Mouse (Mus musculus): ENCODE results near the gene Palm. TPM values are rescaled to one million over a fixed set of nuclear protein-coding genes. Genes with fewer than 3 reads are reported as not detected.
A peak's percentile ranks its signal among the peaks of the same experiment; 100 is the strongest.

The Palm gene
- polyA plus RNA-seq, 1 experiment from 2014 or later = 63.7 TPM

DNA sequence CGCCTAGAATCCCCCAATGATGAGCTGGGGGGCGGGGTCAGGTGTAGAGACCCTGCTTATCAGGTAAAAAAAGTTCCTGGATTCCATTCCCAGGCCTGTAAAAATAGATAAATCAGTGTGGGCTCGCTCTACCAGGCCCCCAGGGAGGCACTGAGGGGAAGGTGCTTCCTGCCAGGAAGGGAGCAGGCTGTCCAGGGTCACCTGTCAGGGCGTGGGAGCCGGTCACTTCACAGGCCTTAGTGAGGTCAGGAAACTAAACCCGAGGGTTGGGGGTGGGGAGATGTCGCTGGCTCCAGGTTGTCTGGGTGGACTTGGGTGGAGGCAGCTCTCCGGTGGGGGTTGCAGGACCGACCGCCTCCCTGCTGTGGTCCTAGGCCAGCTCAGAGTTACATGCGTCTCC, 12.3 kb downstream of the Palm start:
- Histone ChIP-seq H3K36me3 (peaks cover 8% of the 10 kb centered on the region), H3K27me3 (no peaks in the 10 kb centered on the region), H3K9me3 (no peaks in the 10 kb centered on the region), H3K9ac (no peak overlapping the region), H3K4me1 (peaks cover 29% of the 10 kb centered on the region), H3K4me3 (no peak overlapping the region), H3K27ac (no peak overlapping the region), H3K4me2 (no peak overlapping the region)
- 41% methylated on average over 11 of the region's 11 CpGs for WGBS
- no peak for ATAC-seq (ENCODE audit: borderline replicate concordance, extremely low read depth, low FRiP score, low TSS enrichment)

DNA sequence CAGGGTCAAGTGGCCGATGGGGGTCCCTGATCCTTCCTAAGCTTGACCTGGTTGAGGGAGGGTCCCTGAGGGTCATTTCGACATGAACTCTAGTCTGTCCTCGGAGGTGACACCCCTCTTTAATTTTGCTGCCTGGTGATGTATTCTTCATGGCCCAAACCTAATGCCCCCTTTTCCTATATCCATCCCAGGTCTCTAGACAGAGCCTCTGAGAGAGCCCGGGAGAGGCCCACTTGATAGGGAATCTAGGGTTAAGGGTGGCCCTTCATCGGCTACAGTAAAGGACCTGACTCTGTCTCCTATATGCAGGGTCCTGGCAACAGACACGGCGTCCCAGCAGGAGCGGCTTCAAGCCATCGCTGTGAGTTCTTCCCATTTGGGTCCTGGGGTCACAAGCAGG, 13.0 kb downstream of the Palm start:
- Histone ChIP-seq H3K9me3 (no peaks in the 10 kb centered on the region), H3K36me3 (peaks cover 13% of the 10 kb centered on the region), H3K27me3 (no peaks in the 10 kb centered on the region), H3K27ac (no peak overlapping the region), H3K4me1 (peaks cover 29% of the 10 kb centered on the region), H3K4me3 (no peak overlapping the region), H3K9ac (no peak overlapping the region), H3K4me2 (no peak overlapping the region)
- ATAC-seq (ENCODE audit: borderline replicate concordance, extremely low read depth, low FRiP score, low TSS enrichment) = no peak
- 86% methylated on average over 9 of the region's 9 CpGs for WGBS

DNA sequence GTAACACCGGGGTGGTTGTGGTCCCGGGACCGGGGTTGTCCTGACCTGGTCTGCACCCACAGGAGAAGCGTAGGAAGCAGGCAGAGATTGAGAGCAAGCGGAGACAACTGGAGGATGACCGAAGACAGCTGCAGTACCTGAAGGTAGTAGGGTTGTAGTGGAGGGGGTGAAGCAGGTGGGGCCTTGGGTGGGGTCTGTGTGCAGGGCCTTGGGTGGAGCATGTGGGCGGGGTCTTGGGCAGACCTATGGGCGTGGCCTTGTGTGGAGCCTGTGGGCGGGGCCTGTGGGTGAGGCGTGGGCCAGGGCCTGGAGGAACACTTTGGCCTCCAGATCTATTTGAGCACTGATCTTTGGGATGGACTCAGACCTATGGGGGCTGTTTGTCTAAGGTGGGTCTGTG, 13.6 kb downstream of the Palm start:
- H3K4me2 ChIP-seq = no peak overlapping the region
- peaks cover 27% of the 10 kb centered on the region for H3K4me1 ChIP-seq

DNA sequence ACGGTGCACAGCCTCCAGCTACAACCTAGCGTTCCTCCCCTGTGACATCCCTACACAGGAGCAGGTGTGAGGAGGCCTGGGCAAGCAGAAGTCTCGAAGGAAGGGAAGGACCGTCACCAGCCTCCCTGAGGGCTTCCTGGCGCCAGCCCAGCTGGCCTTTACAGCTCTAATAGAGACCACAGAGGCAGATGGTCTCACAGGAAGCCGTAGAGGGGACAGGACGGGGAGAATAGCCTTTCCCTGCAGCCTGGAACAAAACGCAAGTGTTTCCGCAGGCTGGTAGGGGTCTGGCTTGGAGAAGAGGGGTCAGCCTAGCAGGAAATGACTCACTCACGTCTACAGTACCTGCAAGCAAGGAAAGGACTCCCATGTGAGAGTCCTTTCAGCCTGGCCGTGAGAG, 14.5 kb downstream of the Palm start:
- Histone ChIP-seq H3K9me3 (no peaks in the 10 kb centered on the region), H3K27me3 (no peaks in the 10 kb centered on the region), H3K4me1 (peaks cover 19% of the 10 kb centered on the region), H3K9ac (0 out of 2 replicates have a peak overlapping the region, but pooled peaks have one; percentile 0), H3K36me3 (peaks cover 16% of the 10 kb centered on the region), H3K27ac (peak overlapping the region; percentile 78), H3K4me3 (no peak overlapping the region), H3K4me2 (no peak overlapping the region)
- 73% methylated on average over 11 of the region's 11 CpGs for WGBS
- ATAC-seq (ENCODE audit: borderline replicate concordance, extremely low read depth, low FRiP score, low TSS enrichment) = no peak

More for the DNA sequence above, 13.6 kb downstream of the Palm start:
- no peak overlapping the region for H3K4me3 ChIP-seq
- WGBS = 72% methylated on average over 10 of the region's 10 CpGs
- no peaks in the 10 kb centered on the region for H3K9me3 ChIP-seq
- no peaks in the 10 kb centered on the region for H3K27me3 ChIP-seq
- peaks cover 16% of the 10 kb centered on the region for H3K36me3 ChIP-seq
- no peak overlapping the region for H3K27ac ChIP-seq
- ATAC-seq (ENCODE audit: borderline replicate concordance, extremely low read depth, low FRiP score, low TSS enrichment) = no peak
- H3K9ac ChIP-seq = no peak overlapping the region

DNA sequence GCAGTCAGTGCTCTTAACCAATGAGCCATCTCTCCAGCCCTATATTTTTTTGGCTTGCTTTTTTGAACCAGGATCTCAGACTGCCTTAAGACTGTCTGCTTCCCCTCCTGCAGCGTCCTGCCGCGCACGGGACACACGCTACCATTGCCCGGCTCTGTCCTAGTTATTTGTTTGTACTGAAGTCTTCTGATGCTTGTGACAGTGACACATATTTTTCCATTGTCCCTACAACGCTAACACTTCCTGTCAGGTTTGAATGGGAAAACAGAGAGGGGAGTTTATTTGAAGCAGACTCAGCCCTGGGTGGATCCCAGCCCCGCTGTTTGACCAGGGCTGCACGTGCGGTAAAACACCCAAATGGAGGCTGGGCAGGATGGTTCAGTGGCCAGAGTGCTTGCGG, 15.4 kb downstream of the Palm start:
- Histone ChIP-seq H3K9me3 (no peaks in the 10 kb centered on the region), H3K36me3 (peaks cover 16% of the 10 kb centered on the region), H3K4me3 (no peak overlapping the region), H3K4me1 (peaks cover 10% of the 10 kb centered on the region), H3K27ac (peak overlapping the region; percentile 78), H3K9ac (no peak overlapping the region), H3K27me3 (no peaks in the 10 kb centered on the region), H3K4me2 (no peak overlapping the region)
- ATAC-seq (ENCODE audit: borderline replicate concordance, extremely low read depth, low FRiP score, low TSS enrichment) = no peak
- 78% methylated on average over 11 of the region's 11 CpGs for WGBS

DNA sequence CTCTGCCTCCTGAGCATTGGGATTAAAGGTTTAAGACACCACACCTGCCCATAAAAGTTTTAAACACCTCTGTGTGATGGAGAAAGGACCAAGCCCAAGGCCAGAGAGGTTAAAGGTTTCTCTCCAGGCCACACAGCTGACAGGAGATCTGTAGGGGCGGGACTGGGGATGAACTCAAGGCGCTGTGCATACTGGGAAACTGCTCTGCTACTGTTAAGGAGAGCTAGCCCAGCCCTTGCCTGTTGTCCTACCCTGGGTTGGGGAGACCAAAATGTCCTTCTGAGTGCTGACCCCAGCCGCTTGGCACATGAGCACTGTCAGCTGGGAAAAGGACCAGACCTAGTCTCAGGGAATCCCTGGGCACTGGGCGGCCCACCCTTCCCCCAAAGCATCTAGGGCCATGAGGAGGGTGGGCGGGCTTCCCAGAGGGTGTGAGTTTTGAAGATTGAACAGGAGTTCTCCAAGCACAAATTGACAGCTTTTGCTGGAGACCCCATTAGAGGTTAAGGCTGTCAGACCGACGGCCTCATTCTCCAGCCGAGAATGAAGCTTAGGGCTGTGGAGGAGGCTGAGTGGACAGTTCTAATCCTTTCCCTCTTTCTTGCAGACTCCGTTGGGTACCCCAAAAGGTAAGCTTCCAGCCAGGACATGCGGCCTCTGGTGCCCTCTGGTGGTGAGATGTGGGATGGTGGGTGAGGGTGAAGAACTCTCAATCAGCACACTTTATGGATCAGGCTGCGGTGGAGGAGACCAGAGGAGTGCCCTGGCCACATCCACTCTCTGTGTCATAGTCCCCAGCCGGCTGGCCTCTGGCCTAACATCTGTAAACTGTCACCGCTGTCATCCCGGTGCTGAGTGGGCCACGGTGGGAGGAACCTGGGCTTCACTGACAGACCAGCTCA, 18.6 kb downstream of the Palm start:
- Histone ChIP-seq H3K4me2 (no peak overlapping the region), H3K27ac (no peak overlapping the region), H3K4me3 (no peak overlapping the region), H3K36me3 (peaks cover 21% of the 10 kb centered on the region), H3K9ac (no peak overlapping the region), H3K4me1 (0 out of 2 replicates have a peak, but pooled peaks cover 4% of the 10 kb centered on the region), H3K27me3 (no peaks in the 10 kb centered on the region), H3K9me3 (no peaks in the 10 kb centered on the region)
- 30% methylated on average over 15 of the region's 15 CpGs for WGBS
- peak; percentile 36; the same call in 1 of the 2 replicates for ATAC-seq (ENCODE audit: borderline replicate concordance, extremely low read depth, low FRiP score, low TSS enrichment)

DNA sequence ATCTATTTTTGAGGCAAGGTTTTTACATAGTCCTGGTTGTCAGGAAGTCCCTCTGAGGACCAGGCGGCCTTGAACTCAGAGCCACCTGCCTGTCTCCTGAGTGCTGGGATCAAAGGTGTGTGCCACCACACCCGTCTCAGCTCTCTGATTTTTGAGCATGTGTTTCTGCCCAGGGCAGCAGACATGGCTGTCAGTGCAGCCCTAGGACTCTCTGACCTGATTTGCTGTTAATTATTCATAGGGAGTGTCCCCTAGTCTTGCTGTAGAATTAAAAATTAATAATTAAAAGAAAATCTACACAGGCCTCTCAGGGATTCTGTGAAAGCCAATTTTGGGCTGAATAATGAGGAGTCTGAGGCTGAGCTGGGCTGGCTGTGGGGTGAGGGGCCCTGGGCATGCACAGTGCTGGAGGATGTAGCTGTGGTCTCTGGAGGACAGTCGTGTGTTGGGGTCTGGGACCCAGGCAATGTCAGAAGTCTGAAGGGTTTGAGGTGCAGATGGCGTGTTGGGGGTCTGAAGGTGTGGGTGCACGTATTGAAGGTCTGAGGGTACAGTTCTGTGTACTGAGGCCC, 21.0 kb downstream of the Palm start:
- H3K4me2 ChIP-seq = no peak overlapping the region
- H3K27ac ChIP-seq = no peak overlapping the region
- 0 out of 2 replicates have a peak, but pooled peaks cover 3% of the 10 kb centered on the region for H3K4me1 ChIP-seq
- ATAC-seq (ENCODE audit: borderline replicate concordance, extremely low read depth, low FRiP score, low TSS enrichment) = no peak
- no peaks in the 10 kb centered on the region for H3K9me3 ChIP-seq
- H3K9ac ChIP-seq = no peak overlapping the region
- 79% methylated on average over 5 of the region's 5 CpGs for WGBS
- no peaks in the 10 kb centered on the region for H3K27me3 ChIP-seq
- no peak overlapping the region for H3K4me3 ChIP-seq
- H3K36me3 ChIP-seq = peaks cover 24% of the 10 kb centered on the region

DNA sequence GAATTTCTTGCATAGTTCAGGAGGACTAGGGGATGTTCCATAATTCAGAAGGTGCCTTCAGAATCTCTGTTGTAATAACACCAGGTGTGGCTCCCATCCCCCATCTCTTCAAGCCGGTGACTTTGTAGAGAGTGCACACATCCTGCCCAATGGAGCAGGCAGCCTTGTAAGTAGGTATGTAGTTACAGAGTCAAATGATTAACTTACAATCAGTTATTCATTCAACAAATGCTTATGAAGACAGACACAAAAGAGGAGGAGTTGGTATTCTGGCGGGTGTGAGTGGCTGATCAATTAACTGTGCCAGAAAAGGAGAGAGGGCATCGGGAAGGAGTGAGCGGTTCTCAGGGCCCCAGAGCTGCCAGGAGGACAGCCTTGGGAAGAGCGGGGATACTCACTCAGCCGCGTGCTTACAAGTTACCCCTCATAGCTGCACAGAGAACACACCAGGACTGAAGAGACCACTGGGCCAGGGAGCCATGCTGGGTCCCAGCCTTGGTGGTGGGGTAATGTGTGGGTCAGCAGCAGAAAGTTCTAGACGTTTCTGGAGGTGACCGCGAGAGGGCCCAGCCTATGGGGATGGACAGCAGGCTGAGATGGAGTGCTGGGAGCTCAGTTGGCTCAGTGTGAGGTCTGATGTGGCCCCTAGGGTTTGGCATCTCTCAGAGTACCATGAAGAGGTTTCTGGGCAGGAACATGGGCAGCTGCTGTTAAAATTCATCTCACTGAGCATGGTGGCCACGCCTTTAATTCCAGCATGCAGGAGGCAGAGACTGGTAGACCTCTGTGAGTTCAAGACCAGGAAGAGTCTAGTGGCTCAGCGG, 22.5 kb downstream of the Palm start:
- 81% methylated on average over 12 of the region's 12 CpGs for WGBS
- no peak overlapping the region for H3K9ac ChIP-seq
- no peaks in the 10 kb centered on the region for H3K9me3 ChIP-seq
- no peak overlapping the region for H3K4me2 ChIP-seq
- H3K36me3 ChIP-seq = peaks cover 20% of the 10 kb centered on the region
- H3K4me1 ChIP-seq = 0 out of 2 replicates have a peak, but pooled peaks cover 8% of the 10 kb centered on the region
- no peak for ATAC-seq (ENCODE audit: borderline replicate concordance, extremely low read depth, low FRiP score, low TSS enrichment)
- H3K4me3 ChIP-seq = no peak overlapping the region
- no peak overlapping the region for H3K27ac ChIP-seq
- H3K27me3 ChIP-seq = no peaks in the 10 kb centered on the region

DNA sequence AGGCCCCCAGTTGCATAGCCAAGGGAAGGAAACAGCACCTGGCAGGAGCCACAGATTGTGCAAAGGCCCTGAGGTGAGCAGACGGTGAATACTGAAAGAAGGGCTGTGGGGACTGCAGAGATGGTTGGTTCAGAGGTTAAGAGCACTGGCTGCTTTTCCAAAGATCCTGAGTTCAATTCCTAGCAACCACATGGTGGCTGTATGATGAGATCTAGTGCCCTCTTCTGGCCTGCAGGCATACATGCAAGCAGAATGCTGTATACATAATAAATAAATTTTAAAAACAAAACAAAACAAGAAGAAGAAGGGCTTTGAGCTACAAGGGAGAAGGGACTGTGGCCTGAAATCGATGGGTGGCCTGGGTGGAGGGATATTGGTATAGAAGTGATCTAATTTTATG, 23.7 kb downstream of the Palm start:
- Histone ChIP-seq H3K27me3 (no peaks in the 10 kb centered on the region), H3K27ac (no peak overlapping the region), H3K36me3 (peaks cover 15% of the 10 kb centered on the region), H3K4me2 (no peak overlapping the region), H3K4me3 (no peak overlapping the region), H3K9me3 (no peaks in the 10 kb centered on the region), H3K9ac (no peak overlapping the region), H3K4me1 (peaks cover 11% of the 10 kb centered on the region)
- no peak for ATAC-seq (ENCODE audit: borderline replicate concordance, extremely low read depth, low FRiP score, low TSS enrichment)
- WGBS = 68% methylated on average over 2 of the region's 2 CpGs

DNA sequence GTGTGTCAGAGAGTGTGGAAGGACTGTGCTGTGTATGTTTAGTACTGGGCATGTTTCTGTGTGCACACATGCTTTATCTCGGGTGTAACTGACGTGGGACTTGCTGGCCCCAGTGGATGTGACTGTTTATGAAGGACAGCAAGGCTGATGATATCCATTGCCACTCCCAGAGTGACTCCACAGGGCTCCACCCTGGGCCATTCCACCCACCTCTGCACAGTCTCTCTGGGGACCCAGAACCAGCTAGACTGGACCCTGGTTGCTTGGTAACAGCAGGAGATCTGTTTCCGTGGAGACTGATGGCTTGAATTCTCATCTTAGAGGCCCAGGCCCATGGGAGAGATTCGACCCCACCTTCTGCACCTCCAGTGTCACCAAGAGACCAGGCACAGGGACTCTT, 24.9 kb downstream of the Palm start:
- H3K4me1 ChIP-seq = peaks cover 21% of the 10 kb centered on the region
- no peak for ATAC-seq (ENCODE audit: borderline replicate concordance, extremely low read depth, low FRiP score, low TSS enrichment)
- 60% methylated on average over 4 of the region's 4 CpGs for WGBS

DNA sequence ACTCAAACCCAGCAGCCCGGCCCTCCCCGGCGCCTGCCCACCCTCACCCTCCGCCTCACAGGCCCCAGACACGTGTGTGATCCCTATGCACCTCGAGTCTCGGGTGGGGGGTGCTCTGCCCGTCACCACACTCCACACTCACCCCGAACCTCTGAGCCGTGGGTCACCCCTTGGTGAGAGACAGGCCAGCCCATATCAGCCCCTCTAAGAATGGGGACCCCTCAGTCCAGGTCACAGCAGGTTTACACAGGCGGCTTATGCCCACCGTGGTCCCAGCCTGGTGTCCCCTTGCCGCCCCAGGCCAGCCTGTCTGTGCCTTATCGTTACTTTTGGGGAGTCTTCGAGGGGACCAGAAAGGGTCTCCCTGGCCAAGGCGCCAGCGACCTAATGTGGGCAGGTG, 26.2 kb downstream of the Palm start:
- Histone ChIP-seq H3K4me2 (no peak overlapping the region), H3K9ac (no peak overlapping the region), H3K36me3 (peaks cover 15% of the 10 kb centered on the region), H3K4me1 (peaks cover 21% of the 10 kb centered on the region), H3K4me3 (no peak overlapping the region), H3K27me3 (no peaks in the 10 kb centered on the region), H3K9me3 (no peaks in the 10 kb centered on the region), H3K27ac (no peak overlapping the region)
- 89% methylated on average over 17 of the region's 17 CpGs for WGBS
- no peak for ATAC-seq (ENCODE audit: borderline replicate concordance, extremely low read depth, low FRiP score, low TSS enrichment)

More for the DNA sequence above, 24.9 kb downstream of the Palm start:
- H3K9me3 ChIP-seq = no peaks in the 10 kb centered on the region
- no peak overlapping the region for H3K4me2 ChIP-seq
- H3K27ac ChIP-seq = no peak overlapping the region
- H3K27me3 ChIP-seq = no peaks in the 10 kb centered on the region
- no peak overlapping the region for H3K9ac ChIP-seq
- H3K36me3 ChIP-seq = peaks cover 15% of the 10 kb centered on the region
- no peak overlapping the region for H3K4me3 ChIP-seq
